Mouse (Mus musculus): ENCODE results near the gene Raver1.

The Raver1 gene

DNA sequence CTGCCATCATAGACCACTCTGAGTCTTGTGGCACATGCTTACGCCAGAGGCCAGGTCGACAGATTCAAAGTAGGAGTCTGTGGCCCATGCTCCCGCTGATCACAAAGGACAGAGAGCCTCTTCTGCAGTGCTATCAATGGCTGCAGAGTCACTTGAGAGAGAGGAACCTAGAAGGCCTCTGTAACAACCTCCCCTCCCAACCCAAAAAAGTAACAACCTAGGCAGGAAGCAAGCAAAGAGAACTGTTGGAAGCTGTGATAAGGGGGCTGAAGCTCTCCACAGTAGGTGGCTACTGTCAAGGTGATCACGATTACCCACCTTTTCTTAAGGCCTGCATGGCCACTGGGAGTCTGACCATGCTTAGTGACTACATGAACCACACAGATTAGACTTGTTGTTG is 48.2 kb downstream of the Raver1 start:
- DNase-seq (ENCODE audit: inconsistent age in 2 of 2, low spot score in 1 of 2), result no peak

DNA sequence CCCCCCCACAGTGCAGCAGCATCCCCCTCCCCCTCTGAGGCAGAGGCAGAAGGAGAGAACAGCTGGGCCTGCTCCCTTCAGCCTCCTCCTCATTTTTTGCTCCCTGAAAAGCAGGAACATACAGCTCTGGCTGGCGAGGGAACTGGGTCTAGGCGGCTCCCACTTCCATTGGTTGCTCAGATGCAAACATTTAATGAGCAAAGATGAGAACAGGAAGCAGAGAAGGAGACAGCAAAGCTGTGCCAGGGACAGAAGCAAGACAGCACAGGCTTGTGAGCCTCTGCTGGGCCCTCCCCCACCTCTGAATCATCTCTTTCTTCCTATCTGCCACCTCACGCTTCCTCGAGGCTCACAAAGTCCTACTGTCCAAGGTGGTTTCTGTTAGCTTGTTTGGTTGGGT is 50.5 kb downstream of the Raver1 start:
- DNase-seq (ENCODE audit: inconsistent age in 2 of 2, low spot score in 1 of 2), result no peak

DNA sequence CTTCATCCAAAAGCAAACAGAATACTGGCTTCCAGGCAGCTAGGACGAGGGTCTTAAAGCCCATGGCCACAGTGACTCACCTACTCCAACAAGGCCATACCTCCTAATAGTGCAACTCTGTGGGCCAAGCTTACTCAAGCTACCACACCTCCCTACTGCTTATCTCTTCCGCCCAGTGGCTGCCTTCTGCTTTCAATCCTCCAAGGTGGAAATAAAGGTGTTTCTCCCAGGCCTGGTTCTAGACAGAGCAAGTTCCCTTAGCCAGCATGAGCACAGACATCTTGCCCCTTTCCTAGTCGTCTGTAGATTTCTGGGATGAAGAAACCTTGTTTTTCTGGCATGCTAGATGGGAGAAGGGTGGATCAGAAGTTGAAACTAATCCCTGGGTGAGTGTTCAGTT is 52.0 kb downstream of the Raver1 start:
- DNase-seq (ENCODE audit: inconsistent age in 2 of 2, low spot score in 1 of 2), result no peak

DNA sequence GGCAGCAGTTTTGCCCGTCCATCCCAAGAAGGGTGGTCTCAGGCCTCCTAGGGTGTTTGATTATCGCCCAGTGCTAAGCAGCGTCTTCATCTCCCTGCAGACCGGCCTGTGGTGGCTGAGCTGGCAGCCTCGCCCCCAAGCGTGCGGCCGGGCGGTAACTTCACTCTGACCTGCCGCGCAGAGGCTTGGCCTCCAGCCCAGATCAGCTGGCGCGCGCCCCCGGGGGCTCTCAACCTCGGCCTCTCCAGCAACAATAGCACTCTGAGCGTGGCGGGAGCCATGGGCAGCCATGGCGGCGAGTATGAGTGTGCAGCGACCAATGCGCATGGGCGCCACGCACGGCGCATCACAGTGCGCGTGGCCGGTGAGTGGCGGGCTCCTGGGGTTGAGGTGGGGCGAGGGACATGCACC is 54.3 kb downstream of the Raver1 start:
- DNase-seq (ENCODE audit: inconsistent age in 2 of 2, low spot score in 1 of 2), result no peak

DNA sequence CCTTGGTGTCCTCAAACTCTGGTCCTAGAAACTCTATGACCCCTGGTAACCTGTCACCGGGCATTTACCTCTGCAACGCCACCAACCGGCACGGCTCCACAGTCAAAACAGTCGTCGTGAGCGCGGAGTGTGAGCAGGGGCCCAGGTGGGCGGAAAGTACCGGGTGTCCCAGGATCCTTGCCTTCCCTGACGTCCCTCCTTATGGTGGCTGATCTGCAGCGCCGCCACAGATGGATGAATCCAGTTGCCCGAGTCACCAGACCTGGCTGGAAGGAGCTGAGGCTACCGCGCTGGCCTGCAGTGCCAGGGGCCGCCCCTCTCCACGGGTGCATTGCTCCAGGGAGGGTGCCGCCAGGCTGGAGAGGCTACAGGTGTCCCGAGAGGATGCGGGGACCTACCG is 55.1 kb downstream of the Raver1 start:
- DNase-seq (ENCODE audit: inconsistent age in 2 of 2, low spot score in 1 of 2), result no peak

DNA sequence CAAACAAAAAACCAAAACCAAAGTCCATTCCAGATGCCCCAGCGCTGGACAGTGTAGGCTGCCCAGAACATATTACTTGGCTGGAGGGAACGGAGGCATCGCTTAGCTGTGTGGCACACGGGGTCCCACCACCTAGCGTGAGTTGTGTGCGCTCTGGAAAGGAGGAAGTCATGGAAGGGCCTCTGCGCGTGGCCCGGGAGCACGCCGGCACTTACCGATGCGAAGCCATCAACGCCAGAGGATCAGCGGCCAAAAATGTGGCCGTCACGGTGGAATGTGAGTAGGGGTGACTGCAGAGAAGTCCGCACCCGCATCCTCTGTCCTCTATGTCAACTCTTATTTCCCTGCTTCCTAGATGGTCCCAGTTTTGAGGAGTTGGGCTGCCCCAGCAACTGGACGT is 55.6 kb downstream of the Raver1 start:
- DNase-seq (ENCODE audit: inconsistent age in 2 of 2, low spot score in 1 of 2), result no peak

DNA sequence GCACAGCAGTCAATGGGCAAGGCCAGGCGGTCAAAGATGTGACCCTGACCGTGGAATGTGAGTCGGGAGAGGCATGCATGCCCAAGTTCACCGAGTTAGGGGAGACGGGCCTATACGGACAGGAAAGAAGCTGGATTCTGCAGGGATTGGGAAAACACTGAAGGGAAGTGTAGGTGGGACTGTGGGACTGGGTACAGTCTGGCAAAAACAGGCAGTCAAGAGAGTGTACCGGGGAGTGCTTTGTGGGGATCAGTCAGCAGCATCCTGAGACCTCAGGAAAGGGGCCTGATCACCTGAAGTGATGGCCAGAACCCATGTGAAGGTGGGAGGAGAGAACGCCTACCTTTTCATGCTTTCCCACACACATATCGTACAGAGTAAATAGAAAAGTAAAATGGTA is 56.2 kb downstream of the Raver1 start:
- DNase-seq (ENCODE audit: inconsistent age in 2 of 2, low spot score in 1 of 2), result no peak

DNA sequence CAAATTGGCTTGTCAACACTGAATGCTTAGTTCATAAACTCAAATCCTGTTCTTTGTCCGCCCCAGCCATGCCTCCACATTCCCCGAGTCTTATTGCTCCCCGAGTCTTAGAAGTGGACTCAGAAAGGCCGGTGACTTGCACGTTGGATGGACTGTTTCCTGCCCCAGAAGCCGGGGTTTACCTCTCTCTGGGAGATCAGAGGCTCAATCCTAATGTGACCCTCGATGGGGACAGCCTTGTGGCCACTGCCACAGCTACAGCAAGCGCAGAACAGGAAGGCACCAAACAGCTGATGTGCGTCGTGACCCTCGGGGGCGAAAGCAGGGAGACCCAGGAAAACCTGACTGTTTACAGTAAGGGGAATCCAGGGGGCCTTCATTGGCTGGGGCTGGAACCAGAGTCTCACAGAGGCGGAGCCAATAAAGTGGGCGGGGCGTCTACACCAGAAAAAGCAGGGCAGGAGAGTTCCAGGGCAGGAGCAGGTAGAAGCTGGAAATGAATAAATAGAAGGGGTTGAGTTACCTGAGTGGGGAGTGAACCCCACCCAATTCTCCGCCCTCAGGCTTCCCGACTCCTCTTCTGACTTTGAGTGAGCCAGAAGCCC is 57.2 kb downstream of the Raver1 start:
- no peak for DNase-seq (ENCODE audit: inconsistent age in 2 of 2, low spot score in 1 of 2)

DNA sequence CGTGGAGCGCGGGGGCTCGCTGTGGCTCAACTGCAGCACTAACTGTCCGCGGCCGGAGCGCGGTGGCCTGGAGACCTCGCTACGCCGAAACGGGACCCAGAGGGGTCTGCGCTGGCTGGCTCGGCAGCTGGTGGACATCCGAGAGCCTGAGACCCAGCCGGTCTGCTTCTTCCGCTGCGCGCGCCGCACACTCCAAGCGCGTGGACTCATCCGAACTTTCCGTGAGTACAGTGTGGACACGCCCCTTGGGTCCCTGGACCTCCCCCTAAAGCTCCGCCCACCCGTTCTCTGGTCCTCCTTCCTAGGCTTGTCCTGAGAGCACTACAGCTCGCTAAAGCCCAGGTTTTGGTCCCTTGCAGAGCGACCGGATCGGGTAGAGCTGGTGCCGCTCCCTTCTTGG is 58.7 kb downstream of the Raver1 start:
- DNase-seq (ENCODE audit: inconsistent age in 2 of 2, low spot score in 1 of 2), result peak; percentile 91 to 96

DNA sequence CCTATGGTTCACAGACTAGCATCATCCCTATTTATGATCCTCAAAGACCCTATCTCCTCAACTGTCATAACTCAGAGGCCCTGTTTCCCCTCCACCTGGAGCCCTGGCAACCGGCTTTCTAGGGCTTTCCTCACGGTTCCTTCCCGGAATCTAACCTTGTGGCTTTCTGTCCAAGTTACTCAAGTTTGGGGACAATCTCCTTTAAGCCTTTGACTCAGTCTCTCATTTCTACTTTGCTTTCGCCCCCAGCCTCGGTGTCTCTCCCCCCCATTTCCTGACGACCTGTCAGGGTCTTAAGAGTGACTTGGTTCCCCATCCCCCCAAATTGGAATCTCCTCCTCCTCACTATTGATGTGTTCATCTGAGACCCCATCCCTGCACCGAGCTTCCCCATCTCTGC is 59.3 kb downstream of the Raver1 start:
- DNase-seq (ENCODE audit: inconsistent age in 2 of 2, low spot score in 1 of 2), result peak in 1 of 2 experiments; percentile 56

DNA sequence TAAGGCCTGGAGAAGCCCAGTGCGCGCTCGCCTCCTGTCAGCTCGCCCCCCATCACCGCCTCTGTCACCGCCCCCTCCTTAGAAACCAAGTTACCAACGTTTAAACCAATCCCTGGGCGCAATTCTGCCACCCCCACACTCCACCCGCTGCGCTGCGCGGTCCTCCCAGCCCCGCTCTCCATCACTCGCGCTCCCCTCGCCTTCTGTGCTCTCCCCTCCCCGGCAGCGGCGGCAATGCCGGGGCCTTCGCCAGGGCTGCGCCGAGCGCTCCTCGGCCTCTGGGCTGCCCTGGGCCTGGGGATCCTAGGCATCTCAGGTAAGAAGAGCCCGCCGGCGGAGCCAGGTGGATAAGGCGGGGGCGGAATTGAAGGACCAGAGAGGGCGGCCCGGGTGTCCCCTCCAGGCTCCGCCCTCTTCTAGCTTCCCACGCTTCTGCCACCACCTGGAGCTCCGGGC is 59.9 kb downstream of the Raver1 start, which contains the start of gene Icam5:
Gene Icam5 (plus strand): TSS at position 178 of the 456 bp plus-strand sequence.
- DNase-seq (ENCODE audit: inconsistent age in 2 of 2, low spot score in 1 of 2), result peak; percentile 49 to 77

DNA sequence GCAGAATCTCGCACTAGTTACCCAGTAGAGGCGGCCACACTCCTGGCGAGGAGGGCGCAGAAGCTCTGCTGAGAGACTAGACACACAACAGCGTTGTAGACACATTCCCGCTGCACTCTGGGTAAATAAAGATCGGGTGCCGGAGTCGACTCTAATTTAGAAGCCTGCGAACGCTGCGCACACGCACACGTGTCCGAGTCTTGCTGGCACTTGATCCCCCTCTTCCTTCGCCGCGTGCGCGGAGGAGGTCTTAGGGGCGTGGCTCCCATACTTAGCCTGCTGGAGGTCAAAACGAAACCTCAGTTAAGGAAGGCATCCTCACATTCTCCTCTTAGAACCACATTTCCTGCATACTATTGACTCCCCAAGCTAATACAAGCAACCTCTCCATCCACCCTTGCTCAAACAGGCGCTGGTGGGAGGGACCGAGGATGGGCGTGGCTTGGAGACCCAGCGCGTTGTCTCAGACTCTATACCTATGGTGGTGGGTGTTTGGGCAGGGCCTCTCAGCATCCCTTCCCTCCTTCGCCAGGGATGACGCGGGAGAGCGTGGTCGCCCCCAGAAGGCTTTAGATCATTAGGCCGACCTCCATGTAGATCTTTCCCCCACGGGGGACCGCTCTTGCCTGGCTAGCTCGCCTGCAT is 60.4 kb downstream of the Raver1 start:
- DNase-seq (ENCODE audit: inconsistent age in 2 of 2, low spot score in 1 of 2), result peak; percentile 80 to 90

DNA sequence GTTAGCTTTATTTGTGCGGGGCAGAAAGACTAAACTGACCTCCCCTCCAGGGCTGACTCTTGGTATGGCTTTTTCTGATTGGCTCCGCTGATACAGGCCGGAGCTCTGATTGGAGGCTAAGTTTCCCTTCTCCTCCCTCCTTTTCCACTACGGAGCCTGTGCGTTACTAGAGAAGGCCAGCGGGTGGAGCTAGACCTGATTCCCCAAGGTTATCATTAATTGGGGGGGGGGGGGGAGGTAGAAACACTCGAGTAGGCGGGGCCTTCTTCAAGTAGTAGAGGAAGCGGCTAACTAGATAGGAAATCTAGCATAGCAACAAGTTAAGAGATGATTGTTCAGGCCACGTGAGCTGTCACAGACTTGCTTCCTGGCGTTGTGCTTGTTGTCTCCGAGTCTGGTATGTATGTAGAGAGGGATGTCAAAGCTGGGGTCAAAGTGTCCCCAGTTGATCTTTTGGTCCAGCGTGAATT is 61.0 kb downstream of the Raver1 start:
- peak; percentile 91 to 95 for DNase-seq (ENCODE audit: inconsistent age in 2 of 2, low spot score in 1 of 2)

DNA sequence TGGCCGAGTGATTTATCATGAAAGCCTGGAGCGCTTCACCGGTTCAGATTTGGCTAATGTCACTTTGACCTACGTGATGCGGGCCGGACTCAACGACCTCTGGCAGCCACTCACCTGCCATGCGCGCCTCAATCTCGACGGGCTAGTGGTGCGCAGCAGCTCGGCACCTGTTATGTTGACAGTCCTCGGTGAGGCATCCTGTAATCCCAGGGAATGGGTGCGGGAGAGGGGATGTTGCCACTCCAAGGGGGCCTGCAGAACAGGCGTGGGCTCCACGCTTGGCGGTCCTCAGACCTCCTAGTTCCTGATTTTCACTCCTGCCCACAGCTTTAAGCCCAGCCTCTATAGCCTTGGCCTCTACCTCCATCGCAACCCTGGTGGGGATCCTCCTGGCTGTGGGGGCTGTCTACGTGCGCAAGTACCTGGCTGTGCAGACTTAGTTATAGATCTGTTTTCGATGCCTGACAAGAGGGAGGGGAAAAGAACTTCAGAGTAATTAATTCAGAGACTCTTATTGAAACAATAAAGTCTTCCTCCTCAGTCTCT is 61.7 kb downstream of the Raver1 start:
- peak; percentile 44 to 62 for DNase-seq (ENCODE audit: inconsistent age in 2 of 2, low spot score in 1 of 2)

DNA sequence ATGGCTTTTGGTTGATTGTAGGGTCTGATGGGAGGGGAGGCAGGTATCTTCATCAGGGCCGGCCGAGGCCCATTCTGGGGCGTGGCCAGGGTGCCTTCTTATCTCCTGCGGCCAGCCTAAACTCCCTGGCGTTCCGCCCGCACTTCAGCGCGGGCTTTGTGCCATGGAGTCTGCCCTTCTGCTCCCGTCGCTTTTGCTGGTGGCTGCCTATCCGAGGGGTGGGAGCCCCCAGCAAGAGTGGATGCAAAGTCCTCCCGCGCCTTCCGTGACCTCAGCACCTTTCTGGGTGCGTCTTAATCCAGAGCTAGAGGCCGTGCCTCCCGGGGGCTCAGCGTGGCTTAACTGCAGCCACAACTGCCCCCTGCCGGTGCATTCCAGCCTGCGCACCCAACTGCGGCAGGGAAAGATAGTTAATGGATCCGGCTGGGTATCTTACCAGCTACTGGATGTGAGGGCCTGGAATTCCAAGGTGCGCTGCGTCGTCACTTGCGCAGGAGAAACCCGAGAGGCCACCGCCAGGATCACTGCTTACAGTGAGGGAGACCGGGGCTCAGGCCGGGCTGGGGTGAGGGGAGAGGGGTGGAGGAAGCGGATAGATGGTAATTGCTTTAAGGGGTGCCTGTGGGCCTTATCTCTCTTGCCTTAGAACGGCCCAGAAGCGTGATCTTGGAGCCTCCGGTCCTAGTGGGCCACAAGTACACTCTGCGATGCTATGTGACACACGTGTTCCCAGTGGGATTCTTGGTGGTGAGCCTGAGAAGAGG is 62.3 kb downstream of the Raver1 start, which contains the start of gene Icam4:
Gene Icam4 (plus strand): TSS at position 83 of the 764 bp plus-strand sequence.
- DNase-seq (ENCODE audit: inconsistent age in 2 of 2, low spot score in 1 of 2), result peak; percentile 88 to 96

DNA sequence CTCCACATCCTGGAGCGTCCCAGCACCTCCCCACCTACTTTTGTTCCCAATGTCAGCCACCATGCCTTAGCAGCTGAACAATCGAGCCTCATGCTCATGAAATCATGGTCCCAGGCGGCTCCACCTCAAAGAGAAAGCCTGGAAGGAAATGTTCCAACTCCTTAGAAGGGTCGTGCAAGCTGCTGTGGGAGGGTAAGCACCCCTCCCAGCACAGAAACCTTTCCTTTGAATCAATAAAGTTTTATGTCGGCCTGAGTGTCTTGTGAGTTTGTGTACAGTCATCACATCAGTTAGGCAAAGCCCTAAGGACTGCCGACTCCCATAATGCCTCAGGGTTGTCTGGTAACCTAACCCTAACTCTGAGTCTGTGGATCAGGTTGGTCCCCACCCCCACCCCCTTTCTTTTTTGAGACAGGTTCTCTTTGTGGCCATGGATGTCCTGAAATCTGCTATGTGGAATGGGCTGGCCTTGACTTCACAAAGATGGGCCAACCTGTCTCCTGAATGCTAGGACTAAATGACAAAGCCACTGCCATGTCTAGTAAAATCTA is 63.2 kb downstream of the Raver1 start:
- no peak for DNase-seq (ENCODE audit: inconsistent age in 2 of 2, low spot score in 1 of 2)

DNA sequence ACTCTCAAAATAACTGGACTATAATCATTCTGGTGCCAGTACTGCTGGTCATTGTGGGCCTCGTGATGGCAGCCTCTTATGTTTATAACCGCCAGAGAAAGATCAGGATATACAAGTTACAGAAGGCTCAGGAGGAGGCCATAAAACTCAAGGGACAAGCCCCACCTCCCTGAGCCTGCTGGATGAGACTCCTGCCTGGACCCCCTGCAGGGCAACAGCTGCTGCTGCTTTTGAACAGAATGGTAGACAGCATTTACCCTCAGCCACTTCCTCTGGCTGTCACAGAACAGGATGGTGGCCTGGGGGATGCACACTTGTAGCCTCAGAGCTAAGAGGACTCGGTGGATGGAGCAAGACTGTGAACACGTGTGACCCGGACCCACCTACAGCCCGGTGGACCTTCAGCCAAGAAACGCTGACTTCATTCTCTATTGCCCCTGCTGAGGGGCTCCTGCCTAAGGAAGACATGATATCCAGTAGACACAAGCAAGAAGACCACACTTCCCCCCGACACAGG is 64.0 kb downstream of the Raver1 start:
- DNase-seq (ENCODE audit: inconsistent age in 2 of 2, low spot score in 1 of 2), result no peak

DNA sequence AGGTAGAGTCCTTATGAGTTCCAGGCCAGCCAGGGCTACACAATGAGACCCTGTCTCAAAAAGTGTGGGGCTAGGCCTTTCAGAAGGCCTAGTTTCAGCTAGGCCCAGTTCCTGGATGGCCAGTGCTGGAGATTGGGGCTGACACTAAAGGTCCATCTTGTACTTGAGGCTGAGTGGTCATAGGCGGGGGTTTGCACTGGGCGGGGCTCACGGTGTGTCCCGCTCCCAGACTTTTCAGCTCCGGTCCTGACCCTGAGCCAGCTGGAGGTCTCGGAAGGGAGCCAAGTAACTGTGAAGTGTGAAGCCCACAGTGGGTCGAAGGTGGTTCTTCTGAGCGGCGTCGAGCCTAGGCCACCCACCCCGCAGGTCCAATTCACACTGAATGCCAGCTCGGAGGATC is 65.0 kb downstream of the Raver1 start:
- DNase-seq (ENCODE audit: inconsistent age in 2 of 2, low spot score in 1 of 2), result no peak

DNA sequence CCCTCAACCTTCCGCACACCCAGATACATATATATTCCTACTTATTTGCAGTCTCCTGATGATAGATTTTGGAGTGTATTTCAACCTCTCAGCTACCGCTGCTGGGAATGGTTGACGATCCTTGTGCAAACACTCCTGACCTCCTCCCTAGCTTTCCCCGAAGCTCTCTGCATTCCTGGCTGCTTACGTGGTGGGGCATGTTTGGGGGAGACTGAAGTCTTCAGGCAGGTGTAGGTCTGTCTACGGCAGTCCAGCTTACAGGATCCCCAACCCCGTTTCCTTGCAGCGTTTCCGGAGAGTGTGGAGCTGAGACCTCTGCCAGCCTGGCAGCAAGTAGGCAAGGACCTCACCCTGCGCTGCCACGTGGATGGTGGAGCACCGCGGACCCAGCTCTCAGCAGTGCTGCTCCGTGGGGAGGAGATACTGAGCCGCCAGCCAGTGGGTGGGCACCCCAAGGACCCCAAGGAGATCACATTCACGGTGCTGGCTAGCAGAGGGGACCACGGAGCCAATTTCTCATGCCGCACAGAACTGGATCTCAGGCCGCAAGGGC is 66.5 kb downstream of the Raver1 start:
- peak in 1 of 2 experiments; percentile 25 for DNase-seq (ENCODE audit: inconsistent age in 2 of 2, low spot score in 1 of 2)

Measured in adrenal gland, adult (tissue).